Mouse (Mus musculus) neutrophil, adult 5-6 weeks (primary cell): Measurements from ENCODE around the gene Mas1. TPM values are rescaled to one million over a fixed set of nuclear protein-coding genes. Genes with fewer than 3 reads are reported as not detected.

ENCODE experiments used
- ATAC-seq: fragments of 151-379, 151-347 bp; 2 replicates; pipeline ENCODE4 v1.8.0; 2017; ENCODE audit warnings: mild to moderate bottlenecking, moderate TSS enrichment; ENCODE audit not compliant: insufficient number of reproducible peaks, poor library complexity, low FRiP score, severe bottlenecking; ENCODE audit errors: extremely low read depth
- total RNA-seq: library from RNA; stranded (forward); fragments of 200-1000 nt; gene quantifications from 2 replicates; pipeline ENCODE4 v1.2.3, GENCODE M21; 2017

Mas1 gene
- total RNA-seq, 1 experiment from 2014 or later: not detected

DNA sequence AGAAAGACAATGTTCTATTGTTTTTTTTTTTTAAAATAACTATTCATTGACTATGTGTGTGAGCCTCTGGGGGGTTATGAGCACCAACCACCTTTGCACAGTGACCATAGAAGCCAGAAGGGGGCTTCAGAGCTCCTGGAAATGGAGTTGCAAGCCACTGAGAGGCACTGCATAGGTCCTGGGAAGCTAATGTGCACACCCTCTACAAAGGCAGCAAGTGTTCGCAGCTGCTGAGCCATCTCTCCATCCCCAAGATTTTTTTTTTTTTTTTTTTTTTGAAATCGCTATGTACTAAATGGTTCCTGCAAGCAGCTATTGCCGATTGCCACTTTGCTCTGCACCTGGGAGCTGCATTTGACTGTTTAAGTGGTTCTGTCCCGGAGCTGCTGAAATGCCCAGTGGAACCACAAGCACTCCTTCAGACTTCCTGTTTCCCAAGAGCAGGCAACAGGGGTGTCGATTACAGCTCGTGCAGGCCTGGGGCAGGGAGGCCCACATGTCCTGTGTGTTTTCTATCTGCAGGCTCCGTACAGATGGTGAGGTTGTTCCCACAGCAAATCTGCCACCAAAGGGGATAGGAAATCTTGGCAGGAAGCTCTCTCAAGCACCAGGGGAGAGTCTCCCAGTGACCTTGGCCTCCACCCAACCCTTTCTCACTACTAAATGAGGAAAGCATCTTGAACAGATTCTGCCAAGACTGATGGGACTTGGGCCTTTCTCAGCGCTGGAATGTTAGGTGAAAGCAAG lies 74.1 kb downstream of the Mas1 start:
- ATAC-seq: no peak

DNA sequence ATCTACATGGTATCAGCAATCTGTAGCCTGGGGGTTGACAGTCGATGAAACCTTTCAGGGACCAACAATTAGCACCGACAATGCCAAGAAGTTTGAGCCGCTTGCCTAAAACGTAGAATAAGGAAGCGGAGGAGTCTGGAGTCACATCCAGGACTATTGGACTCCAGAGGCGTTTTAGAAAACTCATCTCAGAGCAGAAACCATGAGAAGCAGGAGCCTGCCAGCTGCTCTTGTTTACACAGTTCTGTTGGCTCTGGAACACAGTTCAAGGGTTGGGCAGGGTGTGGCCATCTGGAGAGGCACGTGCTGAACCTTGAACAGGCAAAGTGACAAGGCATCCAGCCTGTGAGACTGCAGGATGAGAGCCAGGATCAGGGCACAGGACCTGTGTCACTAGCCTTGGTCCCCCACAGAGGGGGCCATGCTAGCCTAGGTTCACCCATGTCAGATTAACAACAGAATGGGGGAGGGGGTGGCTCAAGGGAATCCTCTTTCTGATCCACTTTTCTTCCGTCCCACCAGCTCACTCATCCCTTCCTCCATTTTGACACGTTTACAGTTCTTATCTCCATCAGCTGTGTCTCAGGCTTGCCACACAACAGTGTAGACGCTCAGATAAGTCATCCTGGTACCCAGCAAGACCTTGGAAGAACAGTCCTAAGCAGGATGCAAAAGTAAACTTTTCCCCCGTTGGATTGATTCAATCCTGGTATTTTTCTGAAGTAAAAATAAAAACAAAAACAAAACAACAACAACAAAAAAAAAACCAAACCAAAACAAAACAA lies 75.3 kb downstream of the Mas1 start:
- ATAC-seq: no peak

DNA sequence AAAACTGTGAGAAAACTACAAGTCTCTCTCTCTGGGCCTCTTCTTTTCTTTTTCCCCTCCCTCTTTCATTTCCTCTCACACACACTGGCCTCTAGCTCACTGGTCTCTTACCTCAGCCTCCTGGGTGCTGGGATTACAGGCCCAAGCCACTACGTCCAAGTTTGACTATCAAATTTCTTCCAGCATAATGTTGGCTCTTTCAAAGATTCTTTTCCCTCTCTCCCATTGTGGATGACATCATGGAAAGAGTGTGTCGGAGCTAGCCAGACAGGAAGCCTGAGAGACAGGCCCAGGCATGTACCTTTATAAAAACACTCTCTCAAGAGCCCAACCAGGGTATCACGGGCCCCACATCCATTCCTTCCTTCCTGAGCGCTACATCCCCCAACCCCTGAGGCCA lies 76.5 kb downstream of the Mas1 start:
- no peak for ATAC-seq

DNA sequence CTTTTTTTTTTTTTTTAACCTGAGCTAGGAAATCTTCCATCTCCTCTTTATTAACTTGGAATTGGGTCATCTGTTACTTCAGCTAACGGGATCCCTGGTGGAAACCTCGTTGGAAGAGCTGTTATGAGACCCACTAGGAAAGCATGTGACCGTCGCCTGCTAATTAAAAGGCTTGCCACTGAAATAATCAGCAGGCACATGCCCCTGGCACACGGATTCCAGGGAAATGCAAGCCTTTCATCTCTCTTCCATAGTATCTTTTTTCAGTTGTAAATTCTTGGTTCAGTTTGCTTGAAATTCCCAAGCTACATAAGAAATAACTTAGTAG lies 76.9 kb downstream of the Mas1 start:
- ATAC-seq: no peak

Other genes starting within 250 kb of the Mas1 start
- not detected in 2 replicates for gene Slc22a1, start 192.3 kb downstream of the Mas1 start, total RNA-seq
- gene Igf2r, start 98.5 kb downstream of the Mas1 start, total RNA-seq: 19.9 and 20.5 TPM in 2 replicates
- gene Mrgprh, start 7.9 kb upstream of the Mas1 start, total RNA-seq: not detected in 2 replicates
- gene Pnldc1, start 42.1 kb upstream of the Mas1 start, total RNA-seq: 1.8 and 2.9 TPM in 2 replicates
- 214 and 302 TPM in 2 replicates for gene Tcp1, start 47.6 kb upstream of the Mas1 start, total RNA-seq
- gene Mrpl18, start 48.2 kb upstream of the Mas1 start, total RNA-seq: 44.6 and 45.9 TPM in 2 replicates
- gene Acat3, start 72.5 kb upstream of the Mas1 start, total RNA-seq: 0.35 and 0.86 TPM in 2 replicates
- gene Acat2, start 92.6 kb upstream of the Mas1 start, total RNA-seq: 7.1 and 10.4 TPM in 2 replicates
- gene Wtap, start 126.0 kb upstream of the Mas1 start, total RNA-seq: 173 and 194 TPM in 2 replicates
- gene Sod2, start 138.7 kb upstream of the Mas1 start, total RNA-seq: 27.9 and 28.4 TPM in 2 replicates
- not detected in 2 replicates for gene Gpr31b, start 184.2 kb upstream of the Mas1 start, total RNA-seq
- not detected in 2 replicates for gene Tcp10b, start 193.0 kb upstream of the Mas1 start, total RNA-seq